Mouse (Mus musculus): Measurements from ENCODE around the gene Tspan33. TPM values are rescaled to one million over a fixed set of nuclear protein-coding genes. Genes with fewer than 3 reads are reported as not detected.
"Not testable (repeated sequence)": the region's sequence is repeated elsewhere in the genome, so short reads cannot be mapped to it uniquely, and the experiment has no call there.

Tspan33 gene
- polyA plus RNA-seq, 1 experiment from 2014 or later = 5.2 TPM

DNA sequence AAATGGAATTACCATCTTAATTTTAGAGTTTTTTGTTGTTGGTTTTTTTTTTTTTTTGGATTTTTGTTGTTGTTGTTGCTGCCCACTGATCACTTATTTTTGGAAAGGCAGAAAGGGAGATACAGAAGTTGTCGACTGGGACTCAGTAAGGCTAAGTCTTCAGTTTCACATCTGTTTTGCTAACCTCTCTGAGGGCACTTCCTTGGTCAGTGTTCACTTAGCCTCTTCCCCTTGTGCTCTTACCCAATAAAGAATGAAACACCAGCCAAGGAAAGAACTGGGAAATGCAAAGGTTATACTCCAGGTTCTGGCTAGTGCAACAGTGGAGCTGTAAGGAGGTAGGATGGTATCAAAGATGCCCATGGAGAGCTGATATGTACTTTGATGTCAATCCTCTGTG lies 35.5 kb downstream of the Tspan33 start:
- Histone ChIP-seq H3K9ac (no peak overlapping the region), H3K4me2 (replicated peaks) (no peak overlapping the region), H3K4me1 (replicated peaks) (no peaks in the 10 kb centered on the region; the same call in 1 of the 2 replicates), H3K36me3 (no peaks in the 10 kb centered on the region), H3K4me3 (replicated peaks) (no peak overlapping the region), H3K27ac (no peak overlapping the region), H3K9me3 (no peaks in the 10 kb centered on the region), H3K27me3 (replicated peaks) (no peaks in the 10 kb centered on the region)
- ATAC-seq = no peak
- WGBS = 76% methylated on average over 1 of the region's 1 CpGs

DNA sequence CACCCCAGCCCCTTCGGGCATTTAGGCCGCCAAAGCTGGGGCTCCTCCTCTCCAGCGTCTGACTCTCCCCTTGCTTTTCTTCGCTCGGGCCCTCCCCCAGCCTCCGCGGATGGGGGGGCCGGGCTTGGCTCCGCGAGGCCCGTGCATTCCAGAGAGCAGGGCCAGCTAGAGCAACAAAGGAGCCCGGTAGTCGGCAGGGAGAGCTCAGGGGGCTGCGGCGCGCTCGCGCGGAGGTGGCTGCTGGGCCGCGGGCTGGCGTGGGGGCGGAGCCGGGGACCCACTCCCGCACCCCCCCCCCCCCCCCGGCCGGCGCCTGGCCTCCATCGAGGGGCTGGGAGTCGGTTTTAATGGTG lies 41.3 kb downstream of the Tspan33 start, which contains the start of gene Smo:
Gene Smo (plus strand): TSS at position 168 of the 353 bp plus-strand sequence.
- Histone ChIP-seq H3K9ac (peak within 1 kb of the TSS; percentile 91), H3K4me3 (replicated peaks) (peak within 1 kb of the TSS; percentile 69), H3K36me3 (no peaks in the 10 kb centered on the region), H3K27me3 (replicated peaks) (no peaks in the 10 kb centered on the region), H3K4me1 (replicated peaks) (peaks cover 16% of the 10 kb centered on the region), H3K4me2 (replicated peaks) (peak within 1 kb of the TSS; percentile 86), H3K27ac (peak within 1 kb of the TSS; percentile 98), H3K9me3 (no peaks in the 10 kb centered on the region)
- 1% methylated on average over 28 of the region's 30 CpGs for WGBS
- peak; percentile 95 for ATAC-seq

DNA sequence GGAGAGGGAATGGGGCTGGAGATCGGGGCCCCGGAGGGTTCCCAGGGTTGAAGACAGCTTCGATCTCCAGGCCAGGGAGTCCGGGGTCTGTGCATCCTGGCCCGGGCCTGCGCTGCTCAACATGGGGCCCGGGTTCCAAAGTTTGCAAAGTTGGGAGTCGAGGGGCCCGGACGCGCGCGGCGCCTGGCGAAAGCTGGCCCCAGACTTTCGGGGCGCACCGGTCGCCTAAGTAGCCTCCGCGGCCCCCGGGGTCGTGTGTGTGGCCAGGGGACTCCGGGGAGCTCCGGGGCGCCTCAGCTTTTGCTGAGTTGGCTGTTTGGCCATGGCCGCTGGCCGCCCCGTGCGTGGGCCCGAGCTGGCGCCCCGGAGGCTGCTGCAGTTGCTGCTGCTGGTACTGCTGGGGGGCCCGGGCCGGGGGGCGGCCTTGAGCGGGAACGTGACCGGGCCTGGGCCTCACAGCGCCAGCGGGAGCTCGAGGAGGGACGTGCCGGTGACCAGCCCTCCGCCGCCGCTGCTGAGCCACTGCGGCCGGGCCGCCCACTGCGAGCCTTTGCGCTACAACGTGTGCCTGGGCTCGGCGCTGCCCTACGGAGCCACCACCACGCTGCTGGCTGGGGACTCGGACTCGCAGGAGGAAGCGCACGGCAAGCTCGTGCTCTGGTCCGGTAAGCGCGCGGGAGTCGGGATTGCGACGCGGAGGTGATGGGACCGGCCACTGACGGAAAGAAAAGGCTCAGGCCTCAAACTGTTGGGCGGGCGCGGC lies 41.8 kb downstream of the Tspan33 start:
- H3K9ac ChIP-seq = peak overlapping the region; percentile 91
- H3K4me2 ChIP-seq (replicated peaks) = peak overlapping the region; percentile 86
- 0 out of 2 replicates have a peak, but pooled peaks cover 3% of the 10 kb centered on the region for H3K36me3 ChIP-seq
- under 1% methylated on average over 74 of the region's 75 CpGs for WGBS
- H3K4me1 ChIP-seq (replicated peaks) = peaks cover 16% of the 10 kb centered on the region
- H3K27me3 ChIP-seq (replicated peaks) = no peaks in the 10 kb centered on the region
- H3K9me3 ChIP-seq = no peaks in the 10 kb centered on the region
- ATAC-seq = peak; percentile 84
- H3K27ac ChIP-seq = peak overlapping the region; percentile 98
- peak overlapping the region; percentile 69 for H3K4me3 ChIP-seq (replicated peaks)

DNA sequence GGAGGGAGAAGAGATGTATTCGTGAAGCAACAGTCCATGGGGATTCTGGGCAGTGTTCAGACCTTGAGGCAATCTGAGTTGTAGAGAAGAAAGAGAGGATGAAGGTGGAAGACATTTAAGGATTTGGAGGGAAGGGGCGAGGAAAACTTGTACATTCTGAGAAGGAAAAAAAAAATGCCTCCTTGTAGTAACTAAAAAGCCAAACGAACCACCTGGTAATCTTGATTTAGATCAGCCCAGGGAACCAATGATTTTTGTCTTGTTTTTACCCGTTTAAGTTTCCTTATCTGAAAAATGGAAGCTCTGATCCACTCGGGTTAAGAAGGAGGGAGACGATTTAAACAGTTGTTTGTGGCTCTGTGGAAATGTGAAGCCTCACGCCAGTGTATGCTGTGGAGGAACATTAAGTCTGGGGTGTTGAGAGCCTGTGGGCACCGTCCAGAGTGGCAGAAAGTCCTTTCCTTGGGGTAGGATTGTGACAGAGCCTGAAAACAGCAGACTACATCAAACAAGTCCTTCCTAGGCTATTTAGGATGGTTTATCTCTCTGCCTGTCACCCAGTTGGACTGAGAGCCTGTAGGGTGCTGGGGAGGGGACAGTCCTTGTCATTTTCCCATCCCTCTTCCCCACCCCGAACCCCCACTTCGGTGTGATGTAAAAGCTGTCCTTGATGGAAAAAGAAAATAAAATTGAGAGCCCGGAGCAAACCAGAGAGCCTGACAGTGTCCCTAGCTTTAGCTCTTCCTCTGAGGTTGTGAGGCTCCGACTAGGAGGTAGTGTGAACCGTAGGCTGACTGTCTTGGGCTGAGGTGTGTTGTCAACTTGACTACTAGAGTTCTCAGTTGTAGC lies 42.8 kb downstream of the Tspan33 start:
- WGBS = 9% methylated on average over 13 of the region's 13 CpGs
- no peaks in the 10 kb centered on the region for H3K27me3 ChIP-seq (replicated peaks)
- H3K27ac ChIP-seq = peak overlapping the region; percentile 98
- peaks cover 16% of the 10 kb centered on the region for H3K4me1 ChIP-seq (replicated peaks)
- H3K9me3 ChIP-seq = no peaks in the 10 kb centered on the region
- H3K4me3 ChIP-seq (replicated peaks) = peak overlapping the region; percentile 69
- 0 out of 2 replicates have a peak, but pooled peaks have one; percentile 4 for ATAC-seq
- 0 out of 2 replicates have a peak, but pooled peaks cover 3% of the 10 kb centered on the region for H3K36me3 ChIP-seq
- H3K4me2 ChIP-seq (replicated peaks) = peak overlapping the region; percentile 86
- H3K9ac ChIP-seq = peak overlapping the region; percentile 91

DNA sequence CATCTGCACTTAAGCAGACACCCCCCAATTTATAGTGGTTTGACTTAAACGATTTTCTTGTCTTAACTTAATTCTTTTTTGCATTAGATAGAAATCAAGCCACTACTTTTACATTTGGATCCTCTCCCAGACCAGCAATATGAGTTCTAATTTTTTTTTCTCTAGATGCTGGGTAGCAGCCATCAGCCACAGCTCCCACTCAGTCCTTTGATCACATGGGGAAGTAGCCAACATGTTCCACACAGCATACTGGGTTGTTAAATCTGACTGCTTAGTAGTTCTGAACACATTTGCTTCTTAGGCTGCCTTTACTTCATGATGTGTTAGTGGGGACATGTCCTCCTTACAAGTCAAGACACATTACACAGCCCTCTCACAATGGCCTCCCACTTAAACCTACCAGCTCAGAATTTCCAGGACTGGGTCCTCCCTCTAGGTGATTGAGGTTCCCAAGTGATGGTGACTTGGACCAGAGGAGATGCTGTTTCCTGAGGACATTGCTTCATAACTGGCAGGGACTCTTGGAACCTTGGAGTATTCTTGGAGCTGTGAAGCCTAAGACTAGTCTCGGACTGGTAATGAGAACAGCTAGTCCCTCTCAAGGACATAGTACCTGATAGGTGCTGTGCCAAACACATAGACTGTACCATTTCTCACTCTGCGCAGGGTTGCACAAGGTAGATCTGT lies 57.6 kb downstream of the Tspan33 start:
- no peak for ATAC-seq
- 88% methylated on average over 3 of the region's 3 CpGs for WGBS
- Histone ChIP-seq H3K4me2 (replicated peaks) (no peak overlapping the region), H3K36me3 (peaks cover 9% of the 10 kb centered on the region), H3K27me3 (replicated peaks) (no peaks in the 10 kb centered on the region), H3K27ac (no peak overlapping the region), H3K9ac (no peak overlapping the region), H3K4me1 (replicated peaks) (no peaks in the 10 kb centered on the region), H3K9me3 (peaks cover 3% of the 10 kb centered on the region), H3K4me3 (replicated peaks) (no peak overlapping the region)

DNA sequence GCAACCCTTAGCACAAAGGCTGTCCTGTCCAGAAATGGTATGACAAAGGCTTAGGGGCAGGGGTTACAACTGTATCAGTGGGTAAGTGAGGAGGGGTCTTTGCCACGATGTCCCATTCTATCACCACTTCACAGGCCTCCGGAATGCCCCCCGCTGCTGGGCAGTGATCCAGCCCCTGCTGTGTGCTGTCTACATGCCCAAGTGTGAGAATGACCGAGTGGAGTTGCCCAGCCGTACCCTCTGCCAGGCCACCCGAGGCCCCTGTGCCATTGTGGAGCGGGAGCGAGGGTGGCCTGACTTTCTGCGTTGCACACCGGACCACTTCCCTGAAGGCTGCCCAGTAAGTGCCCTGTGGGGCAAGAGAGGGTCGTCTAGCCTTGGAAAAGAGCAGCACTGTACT lies 59.3 kb downstream of the Tspan33 start:
- 91% methylated on average over 11 of the region's 11 CpGs for WGBS
- Histone ChIP-seq H3K4me3 (replicated peaks) (no peak overlapping the region), H3K27ac (no peak overlapping the region), H3K4me1 (replicated peaks) (no peaks in the 10 kb centered on the region), H3K9ac (no peak overlapping the region), H3K4me2 (replicated peaks) (no peak overlapping the region), H3K36me3 (peaks cover 19% of the 10 kb centered on the region), H3K9me3 (peaks cover under 1% of the 10 kb centered on the region), H3K27me3 (replicated peaks) (no peaks in the 10 kb centered on the region)
- no peak for ATAC-seq

DNA sequence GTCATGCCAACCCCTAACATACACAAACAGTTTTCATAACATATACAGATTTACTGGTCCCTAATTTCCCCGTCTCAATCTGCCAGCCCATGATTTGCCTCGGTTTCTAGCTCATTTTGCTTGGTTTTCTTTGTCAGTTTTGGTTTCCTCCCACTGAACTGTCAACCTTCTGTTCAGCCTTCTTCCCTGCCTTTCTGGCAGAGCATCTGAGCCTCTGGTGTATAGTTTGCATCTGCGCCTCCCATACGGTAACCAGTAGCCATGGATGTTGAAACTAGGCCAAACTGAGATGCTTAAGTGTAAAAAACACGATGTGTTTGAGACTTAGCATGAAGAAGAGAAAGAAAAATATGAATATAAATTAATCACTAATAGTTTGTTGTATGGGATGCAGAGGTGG lies 62.0 kb downstream of the Tspan33 start:
- Histone ChIP-seq H3K36me3 (peaks cover 19% of the 10 kb centered on the region), H3K4me1 (replicated peaks) (no peaks in the 10 kb centered on the region), H3K4me3 (replicated peaks) (no peak overlapping the region), H3K27me3 (replicated peaks) (no peaks in the 10 kb centered on the region), H3K4me2 (replicated peaks) (no peak overlapping the region), H3K9ac (no peak overlapping the region), H3K27ac (no peak overlapping the region), H3K9me3 (no peaks in the 10 kb centered on the region)
- 89% methylated on average over 5 of the region's 5 CpGs for WGBS
- no peak for ATAC-seq

DNA sequence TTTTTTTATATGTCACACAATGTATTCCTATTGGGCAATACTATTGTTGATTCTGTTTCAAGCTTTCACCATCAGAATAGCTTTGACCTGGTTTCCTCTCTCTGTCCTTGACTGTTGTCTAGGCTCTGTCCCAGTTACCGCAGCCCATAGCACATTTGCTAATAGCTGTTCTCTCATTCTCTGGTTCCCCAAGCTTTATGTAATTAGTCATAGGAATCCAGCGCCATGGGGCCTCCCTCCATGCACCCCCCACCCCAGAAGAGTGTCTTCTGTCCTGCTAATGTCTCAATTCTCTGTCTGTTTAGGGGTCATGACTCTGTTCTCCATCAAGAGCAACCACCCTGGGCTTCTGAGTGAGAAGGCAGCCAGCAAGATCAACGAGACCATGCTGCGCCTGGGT lies 62.5 kb downstream of the Tspan33 start:
- Histone ChIP-seq H3K27ac (no peak overlapping the region), H3K4me2 (replicated peaks) (no peak overlapping the region), H3K9me3 (no peaks in the 10 kb centered on the region), H3K9ac (no peak overlapping the region), H3K36me3 (peaks cover 19% of the 10 kb centered on the region), H3K4me1 (replicated peaks) (no peaks in the 10 kb centered on the region), H3K4me3 (replicated peaks) (no peak overlapping the region), H3K27me3 (replicated peaks) (no peaks in the 10 kb centered on the region)
- no peak for ATAC-seq
- 84% methylated on average over 4 of the region's 4 CpGs for WGBS

DNA sequence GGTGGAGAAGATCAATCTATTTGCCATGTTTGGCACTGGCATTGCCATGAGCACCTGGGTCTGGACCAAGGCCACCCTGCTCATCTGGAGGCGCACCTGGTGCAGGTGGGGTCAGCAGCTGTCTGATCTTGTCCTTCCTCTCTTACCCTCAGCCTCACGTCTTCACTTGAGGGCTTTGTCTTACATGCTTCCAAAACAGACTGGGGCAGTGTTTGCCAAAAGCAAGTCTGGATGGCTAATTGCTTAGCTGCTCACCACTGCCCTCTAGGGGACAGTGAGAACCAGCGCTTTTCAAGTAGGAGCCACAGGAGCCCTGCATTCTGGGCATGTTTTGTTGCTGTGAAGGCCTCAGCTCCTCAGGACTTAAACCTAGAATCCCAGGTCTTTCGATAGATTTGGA lies 64.4 kb downstream of the Tspan33 start:
- WGBS = 39% methylated on average over 4 of the region's 4 CpGs
- Histone ChIP-seq H3K4me3 (replicated peaks) (no peak overlapping the region), H3K9me3 (no peaks in the 10 kb centered on the region), H3K4me2 (replicated peaks) (no peak overlapping the region), H3K27me3 (replicated peaks) (no peaks in the 10 kb centered on the region), H3K27ac (no peak overlapping the region), H3K9ac (no peak overlapping the region), H3K4me1 (replicated peaks) (no peaks in the 10 kb centered on the region), H3K36me3 (peaks cover 23% of the 10 kb centered on the region)
- 0 out of 2 replicates have a peak, but pooled peaks have one; percentile 41 for ATAC-seq

DNA sequence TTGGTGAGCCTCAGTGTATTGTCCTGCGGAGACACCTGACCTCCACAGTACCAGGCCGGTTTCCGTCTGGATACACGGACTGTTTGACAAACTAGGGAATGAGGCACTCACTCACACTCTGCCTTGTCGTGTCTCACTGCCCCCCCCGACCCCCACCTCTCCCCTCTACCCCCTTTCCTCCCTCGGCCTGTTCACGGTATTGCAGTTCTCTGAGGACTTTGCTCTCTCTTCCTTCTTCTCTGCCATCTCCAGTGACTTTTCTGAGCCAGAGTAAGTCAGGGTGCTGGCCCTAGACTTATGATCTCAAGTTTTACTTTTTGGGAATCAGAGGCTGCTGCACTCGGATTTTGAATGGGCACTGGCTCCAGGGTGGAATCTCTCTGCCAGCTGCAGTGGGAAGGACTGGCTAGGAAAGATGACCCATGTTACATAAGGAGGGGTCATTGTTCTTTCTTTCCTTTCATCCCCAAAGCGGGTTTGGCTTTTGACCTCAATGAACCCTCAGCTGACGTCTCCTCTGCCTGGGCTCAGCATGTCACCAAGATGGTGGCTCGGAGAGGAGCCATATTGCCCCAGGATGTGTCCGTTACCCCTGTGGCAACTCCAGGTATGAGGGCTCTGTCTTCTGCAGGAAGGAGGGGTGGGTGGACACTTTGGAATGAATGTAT lies 65.1 kb downstream of the Tspan33 start:
- Histone ChIP-seq H3K4me1 (replicated peaks) (no peaks in the 10 kb centered on the region), H3K27ac (no peak overlapping the region), H3K27me3 (replicated peaks) (no peaks in the 10 kb centered on the region), H3K4me2 (replicated peaks) (no peak overlapping the region), H3K9ac (no peak overlapping the region), H3K9me3 (no peaks in the 10 kb centered on the region), H3K36me3 (peaks cover 21% of the 10 kb centered on the region), H3K4me3 (replicated peaks) (no peak overlapping the region)
- WGBS = 83% methylated on average over 13 of the region's 13 CpGs
- ATAC-seq = no peak

DNA sequence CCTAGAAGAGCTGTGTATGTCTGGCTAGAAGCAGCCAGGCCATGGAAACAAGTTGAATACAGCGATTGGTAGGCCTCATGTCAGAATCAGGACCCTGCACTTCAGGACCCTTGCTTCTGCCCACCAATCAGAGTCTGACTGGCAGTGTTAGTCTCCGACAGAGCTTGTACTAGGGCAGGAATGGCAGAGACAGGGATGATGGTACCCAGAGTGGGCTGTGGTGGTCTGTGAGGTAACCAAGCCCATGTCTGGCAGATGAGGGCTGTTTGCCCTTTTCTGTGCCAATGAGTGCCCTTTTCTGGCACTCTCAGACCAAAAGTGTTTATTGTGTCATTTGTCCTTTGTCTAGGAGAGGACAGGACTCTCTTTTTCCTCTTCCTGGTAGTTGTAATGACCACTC lies 66.4 kb downstream of the Tspan33 start:
- ATAC-seq; H3K9me3 ChIP-seq; H3K27me3 ChIP-seq (replicated peaks); H3K4me3 ChIP-seq (replicated peaks); H3K4me1 ChIP-seq (replicated peaks); H3K4me2 ChIP-seq (replicated peaks); H3K27ac ChIP-seq; H3K9ac ChIP-seq: not testable (repeated sequence)
- 93% methylated on average over 2 of the region's 2 CpGs for WGBS
- H3K36me3 ChIP-seq = peaks cover 18% of the 10 kb centered on the region

DNA sequence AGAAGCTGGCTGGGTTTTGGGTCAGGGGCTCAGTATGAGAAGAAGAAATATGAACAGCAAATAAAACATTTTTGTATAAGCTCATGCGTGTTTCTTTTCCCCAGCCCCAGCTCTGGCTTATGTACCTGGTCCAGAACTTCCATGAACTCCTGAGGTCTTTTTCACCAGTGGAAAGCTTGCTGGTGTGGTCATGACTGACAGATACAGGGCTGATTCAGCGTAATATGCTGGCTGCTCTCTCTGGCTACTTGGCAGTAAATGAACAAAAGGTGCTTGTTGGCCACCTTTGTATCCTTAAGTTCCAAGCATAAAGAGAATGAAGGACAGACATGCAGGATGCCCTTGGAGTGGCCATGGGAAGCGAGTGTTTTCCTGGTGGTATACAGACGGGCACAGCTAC lies 67.3 kb downstream of the Tspan33 start:
- Histone ChIP-seq H3K4me3 (replicated peaks) (no peak overlapping the region), H3K9ac (no peak overlapping the region), H3K27me3 (replicated peaks) (no peaks in the 10 kb centered on the region), H3K4me2 (replicated peaks) (no peak overlapping the region), H3K4me1 (replicated peaks) (no peaks in the 10 kb centered on the region), H3K36me3 (peaks cover 14% of the 10 kb centered on the region), H3K27ac (no peak overlapping the region), H3K9me3 (no peaks in the 10 kb centered on the region)
- ATAC-seq = no peak
- 92% methylated on average over 4 of the region's 4 CpGs for WGBS
